In the genomic region with DNA sequence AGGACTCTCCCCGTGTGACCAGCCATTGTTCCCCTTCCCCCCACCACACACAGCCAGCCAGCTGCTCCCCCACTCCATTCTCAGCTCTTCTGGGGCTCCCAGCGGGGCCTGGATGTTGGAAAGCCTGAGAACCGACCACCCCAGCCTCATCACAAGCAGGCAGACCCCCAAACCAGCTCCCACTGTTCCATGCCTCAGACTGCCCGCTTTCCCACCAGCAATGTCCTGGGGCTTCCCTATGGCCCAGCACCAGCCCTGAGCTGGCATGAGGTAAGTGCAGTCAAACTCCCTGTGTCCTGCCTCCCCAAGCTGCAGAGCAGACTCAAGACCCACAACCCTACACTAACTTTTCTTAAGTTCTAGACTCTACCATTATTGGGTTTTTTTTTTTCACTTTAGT, we compare ENCODE assay signal across 22 mouse cellular contexts. TPM values are rescaled to one million over a fixed set of nuclear protein-coding genes. Genes with fewer than 3 reads are reported as not detected.
A peak's percentile ranks its signal among the peaks of the same experiment; 100 is the strongest.
DNase-seq lines count a peak whose midpoint lies in the region; ATAC-seq and TF ChIP-seq lines count a peak whose summit lies in the region.
"Had no signal": no experiment of that assay in that cellular context is flagged by ENCODE, and none has a peak within 500 bp of the region (broad histone marks: within the 10 kb centered on the region; RNA-seq: fewer than 3 reads in every experiment).

No protein-coding gene starts in this region.

- no peak for TF ChIP-seq CTCF in liver, postnatal 0 days (IDR thresholded peaks at IDR 0.05; ENCODE audit: low read depth)
- TF ChIP-seq CTCF in G1E (IDR thresholded peaks at IDR 0.05; ENCODE audit: low read depth, low read length): no peak

- 70% methylated on average over 4 of the region's 4 CpGs for WGBS in liver, embryonic 12.5 days (ENCODE audit: insufficient replicate concordance)
- WGBS in liver, postnatal 0 days (ENCODE audit: insufficient replicate concordance): 90% methylated on average over 4 of the region's 4 CpGs
- WGBS in limb, embryonic 14.5 days: 90% methylated on average over 4 of the region's 4 CpGs

- intact Hi-C loops in heart, postnatal 10 days (cut with DNase I): loop anchor here (2.0 to 10.0 kb wide), 2 partner anchors 45 to 99 kb away; a partner anchor contains a TSS

- peak; percentile 91 for DNase-seq in heart, adult 11 months
- DNase-seq in heart, postnatal 10 days: no peak
- no peak for DNase-seq in liver, postnatal 0 days
- no peak for DNase-seq in G1E (ENCODE audit: low spot score)
- no peak for DNase-seq in limb, embryonic 14.5 days (ENCODE audit: low spot score)
- DNase-seq: cerebellum, postnatal 14 days; gastrocnemius, postnatal 25 days; heart, postnatal 4 days; kidney, adult 9 months; kidney, postnatal 4 days; right cerebral cortex, adult 18-20 months; thymus, adult 18-20 months had no signal

- no peak overlapping the region; the same call in 1 of the 2 replicates for H3K4me3 ChIP-seq in liver, embryonic 12.5 days
- H3K4me3 ChIP-seq in liver, postnatal 0 days (ENCODE audit: low read depth, low read length): no peak overlapping the region
- H3K4me3 ChIP-seq in G1E (ENCODE audit: low read depth, low read length): peak overlapping the region; percentile 25; the same call in 1 of the 2 replicates
- H3K4me3 ChIP-seq in limb, embryonic 14.5 days (replicated peaks; ENCODE audit: low read length): no peak overlapping the region
- H3K4me3 ChIP-seq: erythroblast, embryonic 14.5 days; myocyte had no signal

- peaks cover 55% of the 10 kb centered on the region for H3K36me3 ChIP-seq in liver, embryonic 12.5 days
- H3K36me3 ChIP-seq in liver, postnatal 0 days (replicated peaks; ENCODE audit: insufficient read depth, low read length): peaks cover 20% of the 10 kb centered on the region
- peaks cover 64% of the 10 kb centered on the region for H3K36me3 ChIP-seq in G1E (replicated peaks)
- H3K36me3 ChIP-seq in limb, embryonic 14.5 days (ENCODE audit: control insufficient read depth, insufficient read depth, low read length): peaks cover 39% of the 10 kb centered on the region

- peak overlapping the region; percentile 35; the same call in 1 of the 2 replicates for H3K9ac ChIP-seq in liver, embryonic 12.5 days
- no peak overlapping the region for H3K9ac ChIP-seq in liver, postnatal 0 days (replicated peaks)
- no peak overlapping the region for H3K9ac ChIP-seq in limb, embryonic 14.5 days (ENCODE audit: low read depth, low read length, severe bottlenecking)

- H3K9me3 ChIP-seq in liver, embryonic 12.5 days (replicated peaks): no peaks in the 10 kb centered on the region
- H3K9me3 ChIP-seq in liver, postnatal 0 days (ENCODE audit: low read length): no peaks in the 10 kb centered on the region
- no peaks in the 10 kb centered on the region for H3K9me3 ChIP-seq in G1E (replicated peaks)
- no peaks in the 10 kb centered on the region for H3K9me3 ChIP-seq in limb, embryonic 14.5 days (ENCODE audit: control insufficient read depth, low read length)

- TF ChIP-seq POLR2A in limb, embryonic 14.5 days (IDR thresholded peaks at IDR 0.05; ENCODE audit: borderline replicate concordance, extremely low read depth, insufficient read depth, insufficient read length): no peak

- peaks cover 39% of the 10 kb centered on the region for H3K4me1 ChIP-seq in liver, embryonic 12.5 days
- peaks cover 9% of the 10 kb centered on the region for H3K4me1 ChIP-seq in liver, postnatal 0 days (ENCODE audit: insufficient read depth)
- H3K4me1 ChIP-seq in G1E (ENCODE audit: insufficient read depth, low read depth, low read length): peaks cover 31% of the 10 kb centered on the region
- peaks cover 18% of the 10 kb centered on the region; the same call in 1 of the 2 replicates for H3K4me1 ChIP-seq in limb, embryonic 14.5 days (ENCODE audit: control insufficient read depth, insufficient read depth, low read length)

- H3K4me2 ChIP-seq in liver, embryonic 12.5 days: peak overlapping the region; percentile 34; the same call in 1 of the 2 replicates
- H3K4me2 ChIP-seq in liver, postnatal 0 days (ENCODE audit: low read depth, low read length): no peak overlapping the region
- H3K4me2 ChIP-seq in limb, embryonic 14.5 days (replicated peaks; ENCODE audit: low read depth, low read length, severe bottlenecking): 0 out of 2 replicates have a peak overlapping the region, but pooled peaks have one; percentile 7
- H3K4me2 ChIP-seq: heart, embryonic 11.5 days had no signal

- H3K27me3 ChIP-seq in liver, embryonic 12.5 days (replicated peaks): no peaks in the 10 kb centered on the region
- H3K27me3 ChIP-seq in liver, postnatal 0 days (ENCODE audit: insufficient read depth, low read length): no peaks in the 10 kb centered on the region
- no peaks in the 10 kb centered on the region for H3K27me3 ChIP-seq in G1E (ENCODE audit: insufficient read depth, low read length)
- no peaks in the 10 kb centered on the region for H3K27me3 ChIP-seq in limb, embryonic 14.5 days (ENCODE audit: control insufficient read depth, insufficient read depth, low read length)

- no peak for ATAC-seq in liver, embryonic 12.5 days
- ATAC-seq in liver, postnatal 0 days: no peak
- ATAC-seq in G1E (ENCODE audit: extremely low read depth, insufficient number of reproducible peaks, low FRiP score, poor library complexity, severe bottlenecking): no peak
- ATAC-seq in limb, embryonic 14.5 days (ENCODE audit: low FRiP score, low read depth): no peak
- ATAC-seq in megakaryocyte progenitor cell, adult 5-6 weeks (replicated peaks; ENCODE audit: poor library complexity): no peak
- ATAC-seq: inflammation-experienced regulatory T-cells, adult 6 months had no signal

- H3K27ac ChIP-seq in liver, embryonic 12.5 days: peak overlapping the region; percentile 12; the same call in 1 of the 2 replicates
- H3K27ac ChIP-seq in liver, postnatal 0 days (ENCODE audit: low read depth): no peak overlapping the region
- no peak overlapping the region for H3K27ac ChIP-seq in limb, embryonic 14.5 days (replicated peaks; ENCODE audit: low read depth, low read length)

- TF ChIP-seq EP300 in liver, postnatal 0 days (IDR thresholded peaks at IDR 0.05; ENCODE audit: low read depth): no peak

RNA-seq across cellular contexts. Expression of a gene that starts 2.3 kb away (rescaled TPM):
- 10 to 100 TPM; 47.3 to 58.5 TPM for total RNA-seq in heart, postnatal 10 days (2021)
- 94.4 and 95.5 TPM in 2 replicates for polyA plus RNA-seq in liver, embryonic 12.5 days (2016; fragmentation: Nextera tagmentation; extraction: Ambion mirVana)
- polyA plus RNA-seq in liver, postnatal 0 days (2015; fragmentation: Nextera tagmentation; extraction: Ambion mirVana): 45.5 and 50.7 TPM in 2 replicates
- 120 and 128 TPM in 2 replicates for total RNA-seq in G1E (2014; fragmentation: Nextera tagmentation)
- 120 and 148 TPM in 2 replicates for total RNA-seq in G1E (2017)
- 9.6 and 44.1 TPM in 2 replicates for polyA plus RNA-seq in G1E (2012)
- 114 and 146 TPM in 2 replicates for polyA plus RNA-seq in limb, embryonic 14.5 days (2012; rRNA removed)
- polyA plus RNA-seq in limb, embryonic 14.5 days (2014; fragmentation: Nextera tagmentation; extraction: Ambion mirVana): 184 and 190 TPM in 2 replicates
- 166 and 206 TPM in 2 replicates for total RNA-seq in megakaryocyte progenitor cell, adult 5-6 weeks (2015)
- total RNA-seq in megakaryocyte progenitor cell, adult 5-6 weeks (2017): 134 and 150 TPM in 2 replicates

RNA-seq across cellular contexts. Expression of a gene that starts 2.5 kb away (rescaled TPM):
- 10 to 100 TPM; 10.9 to 11.5 TPM for total RNA-seq in heart, postnatal 10 days (2021)
- polyA plus RNA-seq in liver, embryonic 12.5 days (2016; fragmentation: Nextera tagmentation; extraction: Ambion mirVana): 18.5 and 18.8 TPM in 2 replicates
- polyA plus RNA-seq in liver, postnatal 0 days (2015; fragmentation: Nextera tagmentation; extraction: Ambion mirVana): 5.5 and 6.2 TPM in 2 replicates
- total RNA-seq in G1E (2014; fragmentation: Nextera tagmentation) (23.0 and 26.8 TPM in 2 replicates), G1E (2017) (21.5 and 23.1 TPM in 2 replicates)
- polyA plus RNA-seq in G1E (2012): 2.5 and 4.1 TPM in 2 replicates
- 27.4 and 28.9 TPM in 2 replicates for polyA plus RNA-seq in limb, embryonic 14.5 days (2012; rRNA removed)
- 20.8 and 22.4 TPM in 2 replicates for polyA plus RNA-seq in limb, embryonic 14.5 days (2014; fragmentation: Nextera tagmentation; extraction: Ambion mirVana)
- total RNA-seq in megakaryocyte progenitor cell, adult 5-6 weeks (2015): 14.8 and 16.7 TPM in 2 replicates
- 14.4 and 15.9 TPM in 2 replicates for total RNA-seq in megakaryocyte progenitor cell, adult 5-6 weeks (2017)

RNA-seq across cellular contexts. Expression of a gene that starts 28.9 kb away (rescaled TPM):
- not detected for total RNA-seq in heart, postnatal 10 days (2021)
- polyA plus RNA-seq in liver, embryonic 12.5 days (2016; fragmentation: Nextera tagmentation; extraction: Ambion mirVana): not detected in 2 replicates
- not detected in 2 replicates for polyA plus RNA-seq in liver, postnatal 0 days (2015; fragmentation: Nextera tagmentation; extraction: Ambion mirVana)
- total RNA-seq in G1E (2014; fragmentation: Nextera tagmentation) (not detected in 2 replicates), G1E (2017) (not detected in 2 replicates)
- polyA plus RNA-seq in G1E (2012): 0.13 TPM in 1 of 2 replicates, not detected in the other
- 0.14 and 0.46 TPM in 2 replicates for polyA plus RNA-seq in limb, embryonic 14.5 days (2012; rRNA removed)
- not detected in 2 replicates for polyA plus RNA-seq in limb, embryonic 14.5 days (2014; fragmentation: Nextera tagmentation; extraction: Ambion mirVana)
- total RNA-seq in megakaryocyte progenitor cell, adult 5-6 weeks (2015): not detected in 2 replicates
- total RNA-seq in megakaryocyte progenitor cell, adult 5-6 weeks (2017): not detected in 2 replicates
- total RNA-seq: gastrocnemius, postnatal 25 days; heart, postnatal 4 days; layer of hippocampus, postnatal 10 days; liver, adult 2 months; megakaryocyte, adult 5-6 weeks had no signal
- polyA plus RNA-seq: erythroblast, embryonic 14.5 days; heart, embryonic 11.5 days; inflammation-experienced regulatory T-cells, adult 6 months; liver, adult 2 months; myocyte; stomach, embryonic 14.5 days had no signal

RNA-seq across cellular contexts. Expression of a gene that starts 45.6 kb away (rescaled TPM):
- total RNA-seq in heart, postnatal 10 days (2021): 10 to 100 TPM; 31.3 to 31.8 TPM
- polyA plus RNA-seq in liver, embryonic 12.5 days (2016; fragmentation: Nextera tagmentation; extraction: Ambion mirVana): 45.8 and 45.9 TPM in 2 replicates
- polyA plus RNA-seq in liver, postnatal 0 days (2015; fragmentation: Nextera tagmentation; extraction: Ambion mirVana): 50.9 and 54.3 TPM in 2 replicates
- total RNA-seq in G1E (2014; fragmentation: Nextera tagmentation) (46.4 and 47.5 TPM in 2 replicates), G1E (2017) (25.7 and 30.4 TPM in 2 replicates)
- polyA plus RNA-seq in G1E (2012): 2.2 and 3.4 TPM in 2 replicates
- polyA plus RNA-seq in limb, embryonic 14.5 days (2012; rRNA removed): 33.1 and 33.3 TPM in 2 replicates
- 45.0 and 46.0 TPM in 2 replicates for polyA plus RNA-seq in limb, embryonic 14.5 days (2014; fragmentation: Nextera tagmentation; extraction: Ambion mirVana)
- total RNA-seq in megakaryocyte progenitor cell, adult 5-6 weeks (2015): 19.3 and 22.3 TPM in 2 replicates
- 18.4 and 18.9 TPM in 2 replicates for total RNA-seq in megakaryocyte progenitor cell, adult 5-6 weeks (2017)

RNA-seq across cellular contexts. Expression of a gene that starts 45.8 kb away (rescaled TPM):
- total RNA-seq in heart, postnatal 10 days (2021): 10 to 100 TPM; 25.5 to 25.8 TPM
- polyA plus RNA-seq in liver, embryonic 12.5 days (2016; fragmentation: Nextera tagmentation; extraction: Ambion mirVana): 18.6 and 21.1 TPM in 2 replicates
- 11.7 and 13.3 TPM in 2 replicates for polyA plus RNA-seq in liver, postnatal 0 days (2015; fragmentation: Nextera tagmentation; extraction: Ambion mirVana)
- total RNA-seq in G1E (2014; fragmentation: Nextera tagmentation): 54.2 and 60.9 TPM in 2 replicates
- 60.0 and 60.3 TPM in 2 replicates for total RNA-seq in G1E (2017)
- polyA plus RNA-seq in G1E (2012): 14.5 and 16.7 TPM in 2 replicates
- 24.1 and 25.7 TPM in 2 replicates for polyA plus RNA-seq in limb, embryonic 14.5 days (2012; rRNA removed)
- 29.3 and 29.6 TPM in 2 replicates for polyA plus RNA-seq in limb, embryonic 14.5 days (2014; fragmentation: Nextera tagmentation; extraction: Ambion mirVana)
- total RNA-seq in megakaryocyte progenitor cell, adult 5-6 weeks (2015): 22.1 and 24.8 TPM in 2 replicates
- total RNA-seq in megakaryocyte progenitor cell, adult 5-6 weeks (2017): 41.4 and 49.9 TPM in 2 replicates
